Mouse (Mus musculus): Measurements from ENCODE around the gene Gng12. TPM values are rescaled to one million over a fixed set of nuclear protein-coding genes. Genes with fewer than 3 reads are reported as not detected.

Gene Gng12
- polyA plus RNA-seq, 1 experiment: 54.0 TPM

GRCm38 (mm10) chr6:67056108-67056888, 160.1 kb downstream of the Gng12 start:
- H3K9me3 ChIP-seq (replicated peaks; ENCODE audit: control insufficient read depth, insufficient read depth, low read length, poor library complexity, severe bottlenecking): no peaks in the 10 kb centered on the region
- H3K9ac ChIP-seq (ENCODE audit: low read depth, poor library complexity, severe bottlenecking): no peak overlapping the region
- no peaks in the 10 kb centered on the region for H3K36me3 ChIP-seq (ENCODE audit: control insufficient read depth, insufficient read depth, low read length, poor library complexity, severe bottlenecking)
- no peaks in the 10 kb centered on the region for H3K4me1 ChIP-seq (ENCODE audit: control insufficient read depth, insufficient read depth, low read length)
- TF ChIP-seq POLR2A (IDR thresholded peaks at IDR 0.05; ENCODE audit: insufficient read depth, low read length) (no peak), CTCF (IDR thresholded peaks at IDR 0.05; ENCODE audit: low read depth, low read length) (no peak), EP300 (IDR thresholded peaks at IDR 0.05; ENCODE audit: insufficient read depth, low read depth, low read length) (no peak)
- H3K27me3 ChIP-seq (ENCODE audit: control insufficient read depth, insufficient read depth, low read length, poor library complexity, severe bottlenecking): no peaks in the 10 kb centered on the region
- no peak overlapping the region for H3K4me3 ChIP-seq (ENCODE audit: low read depth, low read length)
- H3K27ac ChIP-seq (ENCODE audit: insufficient read depth, low read length): no peak overlapping the region

GRCm38 (mm10) chr6:67056889-67057564, 160.8 kb downstream of the Gng12 start:
- Histone ChIP-seq H3K36me3 (ENCODE audit: control insufficient read depth, insufficient read depth, low read length, poor library complexity, severe bottlenecking) (no peaks in the 10 kb centered on the region), H3K4me1 (ENCODE audit: control insufficient read depth, insufficient read depth, low read length) (no peaks in the 10 kb centered on the region), H3K4me3 (ENCODE audit: low read depth, low read length) (no peak overlapping the region), H3K9me3 (replicated peaks; ENCODE audit: control insufficient read depth, insufficient read depth, low read length, poor library complexity, severe bottlenecking) (no peaks in the 10 kb centered on the region), H3K27me3 (ENCODE audit: control insufficient read depth, insufficient read depth, low read length, poor library complexity, severe bottlenecking) (no peaks in the 10 kb centered on the region), H3K27ac (ENCODE audit: insufficient read depth, low read length) (no peak overlapping the region), H3K9ac (ENCODE audit: low read depth, poor library complexity, severe bottlenecking) (no peak overlapping the region)
- TF ChIP-seq CTCF (IDR thresholded peaks at IDR 0.05; ENCODE audit: low read depth, low read length): no peak
- no peak for TF ChIP-seq POLR2A (IDR thresholded peaks at IDR 0.05; ENCODE audit: insufficient read depth, low read length)
- TF ChIP-seq EP300 (IDR thresholded peaks at IDR 0.05; ENCODE audit: insufficient read depth, low read depth, low read length): no peak

- Histone ChIP-seq H3K9ac (ENCODE audit: low read depth, poor library complexity, severe bottlenecking) (no peak overlapping the region), H3K4me1 (ENCODE audit: control insufficient read depth, insufficient read depth, low read length) (no peaks in the 10 kb centered on the region), H3K9me3 (replicated peaks; ENCODE audit: control insufficient read depth, insufficient read depth, low read length, poor library complexity, severe bottlenecking) (no peaks in the 10 kb centered on the region), H3K36me3 (ENCODE audit: control insufficient read depth, insufficient read depth, low read length, poor library complexity, severe bottlenecking) (no peaks in the 10 kb centered on the region), H3K4me3 (ENCODE audit: low read depth, low read length) (no peak overlapping the region), H3K27ac (ENCODE audit: insufficient read depth, low read length) (no peak overlapping the region), H3K27me3 (ENCODE audit: control insufficient read depth, insufficient read depth, low read length, poor library complexity, severe bottlenecking) (no peaks in the 10 kb centered on the region)
- TF ChIP-seq EP300 (IDR thresholded peaks at IDR 0.05; ENCODE audit: insufficient read depth, low read depth, low read length): no peak
- TF ChIP-seq POLR2A (IDR thresholded peaks at IDR 0.05; ENCODE audit: insufficient read depth, low read length): no peak
- no peak for TF ChIP-seq CTCF (IDR thresholded peaks at IDR 0.05; ENCODE audit: low read depth, low read length)
Measured at GRCm38 (mm10) chr6:67057574-67057973, 161.4 kb downstream of the Gng12 start.

- H3K9me3 ChIP-seq (replicated peaks; ENCODE audit: control insufficient read depth, insufficient read depth, low read length, poor library complexity, severe bottlenecking): no peaks in the 10 kb centered on the region
- no peak overlapping the region for H3K9ac ChIP-seq (ENCODE audit: low read depth, poor library complexity, severe bottlenecking)
- H3K4me1 ChIP-seq (ENCODE audit: control insufficient read depth, insufficient read depth, low read length): no peaks in the 10 kb centered on the region
- no peak for TF ChIP-seq POLR2A (IDR thresholded peaks at IDR 0.05; ENCODE audit: insufficient read depth, low read length)
- no peak for TF ChIP-seq CTCF (IDR thresholded peaks at IDR 0.05; ENCODE audit: low read depth, low read length)
- no peak for TF ChIP-seq EP300 (IDR thresholded peaks at IDR 0.05; ENCODE audit: insufficient read depth, low read depth, low read length)
- no peak overlapping the region for H3K27ac ChIP-seq (ENCODE audit: insufficient read depth, low read length)
- H3K27me3 ChIP-seq (ENCODE audit: control insufficient read depth, insufficient read depth, low read length, poor library complexity, severe bottlenecking): no peaks in the 10 kb centered on the region
- no peak overlapping the region for H3K4me3 ChIP-seq (ENCODE audit: low read depth, low read length)
- H3K36me3 ChIP-seq (ENCODE audit: control insufficient read depth, insufficient read depth, low read length, poor library complexity, severe bottlenecking): no peaks in the 10 kb centered on the region
Measured at GRCm38 (mm10) chr6:67057991-67058696, 161.9 kb downstream of the Gng12 start.

GRCm38 (mm10) chr6:67060057-67060456, 163.9 kb downstream of the Gng12 start:
- H3K9ac ChIP-seq (ENCODE audit: low read depth, poor library complexity, severe bottlenecking): no peak overlapping the region
- no peak overlapping the region for H3K27ac ChIP-seq (ENCODE audit: insufficient read depth, low read length)
- no peak overlapping the region for H3K4me3 ChIP-seq (ENCODE audit: low read depth, low read length)
- H3K9me3 ChIP-seq (replicated peaks; ENCODE audit: control insufficient read depth, insufficient read depth, low read length, poor library complexity, severe bottlenecking): no peaks in the 10 kb centered on the region
- no peak for TF ChIP-seq EP300 (IDR thresholded peaks at IDR 0.05; ENCODE audit: insufficient read depth, low read depth, low read length)
- no peak for TF ChIP-seq POLR2A (IDR thresholded peaks at IDR 0.05; ENCODE audit: insufficient read depth, low read length)
- TF ChIP-seq CTCF (IDR thresholded peaks at IDR 0.05; ENCODE audit: low read depth, low read length): no peak
- no peaks in the 10 kb centered on the region for H3K36me3 ChIP-seq (ENCODE audit: control insufficient read depth, insufficient read depth, low read length, poor library complexity, severe bottlenecking)
- no peaks in the 10 kb centered on the region for H3K4me1 ChIP-seq (ENCODE audit: control insufficient read depth, insufficient read depth, low read length)
- no peaks in the 10 kb centered on the region for H3K27me3 ChIP-seq (ENCODE audit: control insufficient read depth, insufficient read depth, low read length, poor library complexity, severe bottlenecking)
